26 mouse cellular contexts compared by ENCODE assay signal in the genomic region with DNA sequence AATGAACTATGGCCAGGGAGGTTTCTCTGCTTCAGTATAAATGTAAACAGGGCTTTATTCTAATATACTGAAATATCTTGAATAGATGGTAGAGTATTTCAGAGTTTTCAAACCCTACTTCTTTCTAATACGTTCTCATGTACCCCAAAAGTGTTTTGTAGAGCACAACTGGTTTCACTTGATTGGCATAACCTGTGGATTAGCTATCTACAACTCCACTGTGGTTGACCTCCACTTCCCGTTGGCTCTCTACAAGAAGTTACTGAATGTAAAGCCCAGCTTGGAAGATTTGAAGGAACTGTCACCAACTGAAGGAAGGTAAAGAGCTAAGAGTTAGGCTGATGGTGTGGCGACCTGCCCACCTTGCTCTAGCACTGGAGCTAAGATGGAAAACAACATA. TPM values are rescaled to one million over a fixed set of nuclear protein-coding genes. Genes with fewer than 3 reads are reported as not detected.
"Had no signal": no experiment of that assay in that cellular context is flagged by ENCODE, and none has a peak within 500 bp of the region (broad histone marks: within the 10 kb centered on the region; RNA-seq: fewer than 3 reads in every experiment).

No protein-coding gene starts in this region.

- DNase-seq: gastrocnemius, adult 2 months; gastrocnemius, postnatal 10 days; gastrocnemius, postnatal 25 days; heart, adult 18-20 months; heart, postnatal 14 days; heart, postnatal 36 days; kidney, adult 18-20 months; kidney, adult 8-10 months; kidney, postnatal 10 days; kidney, postnatal 25 days; kidney, postnatal 4 days; liver had no signal

- H3K9me3 ChIP-seq: heart, embryonic 13.5 days; heart, embryonic 15.5 days; hindbrain, embryonic 13.5 days; hindbrain, embryonic 15.5 days; limb, embryonic 10.5 days; limb, embryonic 12.5 days had no signal

- H3K27ac ChIP-seq: gastrocnemius, adult 2 months; heart, embryonic 13.5 days; heart, embryonic 15.5 days; hindbrain, embryonic 13.5 days; hindbrain, embryonic 15.5 days; hindbrain, postnatal 0 days; layer of hippocampus, adult 2 months; left cerebral cortex, adult 2 months; limb, embryonic 10.5 days; limb, embryonic 12.5 days had no signal

- H3K4me2 ChIP-seq: heart, embryonic 11.5 days; heart, embryonic 13.5 days; heart, embryonic 15.5 days; hindbrain, embryonic 13.5 days; hindbrain, embryonic 15.5 days; limb, embryonic 12.5 days; liver, embryonic 11.5 days had no signal

- H3K36me3 ChIP-seq: limb, embryonic 10.5 days had no signal

- H3K27me3 ChIP-seq: heart, embryonic 13.5 days; heart, embryonic 15.5 days; hindbrain, embryonic 13.5 days; hindbrain, embryonic 15.5 days; limb, embryonic 12.5 days had no signal

- H3K4me3 ChIP-seq: gastrocnemius, adult 2 months; heart, embryonic 13.5 days; heart, embryonic 15.5 days; hindbrain, embryonic 13.5 days; hindbrain, embryonic 15.5 days; layer of hippocampus, adult 2 months; left cerebral cortex, adult 2 months; limb, embryonic 10.5 days; limb, embryonic 12.5 days had no signal

- H3K4me1 ChIP-seq: heart, embryonic 13.5 days; heart, embryonic 15.5 days; hindbrain, embryonic 13.5 days; hindbrain, embryonic 15.5 days; limb, embryonic 10.5 days; limb, embryonic 12.5 days had no signal

- ATAC-seq: hindbrain, postnatal 0 days; intestine, postnatal 0 days had no signal

- H3K9ac ChIP-seq: heart, embryonic 13.5 days; heart, embryonic 15.5 days; hindbrain, embryonic 13.5 days; hindbrain, embryonic 15.5 days; limb, embryonic 12.5 days had no signal

RNA-seq across cellular contexts. Expression of a gene that starts 17.0 kb away (rescaled TPM):
- total RNA-seq: granulocyte monocyte progenitor cell, adult 5-6 weeks; hematopoietic stem cell, adult 5-6 weeks had no signal
